Mouse (Mus musculus) testis, postnatal 14 days (tissue): ENCODE data around the gene Rtn4.

ENCODE experiments used
- DNase-seq: peaks from one replicate; pipeline ENCODE4 v3.0.0; 2021; ENCODE audit warnings: low spot score

The Rtn4 gene

DNA sequence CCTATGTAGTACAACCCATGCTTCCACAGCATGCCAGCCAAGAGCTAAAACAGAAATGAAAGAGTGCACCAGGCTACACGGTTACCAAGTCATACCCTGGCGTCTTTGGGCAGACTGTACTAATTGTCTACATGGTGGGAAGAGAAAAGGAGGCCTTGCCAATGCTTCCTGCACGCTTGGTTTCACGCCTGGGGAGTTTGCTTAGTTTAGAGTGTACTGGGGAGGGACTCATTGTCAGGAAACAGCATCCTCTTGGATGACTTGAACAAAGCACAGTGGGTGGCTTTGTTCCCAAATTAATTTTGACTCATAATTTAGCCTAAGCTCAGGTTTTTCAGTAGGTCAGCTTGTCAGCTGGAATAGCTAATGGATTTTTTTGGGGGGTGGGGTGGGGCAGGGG lies 72.3 kb downstream of the Rtn4 start:
- no peak for DNase-seq

DNA sequence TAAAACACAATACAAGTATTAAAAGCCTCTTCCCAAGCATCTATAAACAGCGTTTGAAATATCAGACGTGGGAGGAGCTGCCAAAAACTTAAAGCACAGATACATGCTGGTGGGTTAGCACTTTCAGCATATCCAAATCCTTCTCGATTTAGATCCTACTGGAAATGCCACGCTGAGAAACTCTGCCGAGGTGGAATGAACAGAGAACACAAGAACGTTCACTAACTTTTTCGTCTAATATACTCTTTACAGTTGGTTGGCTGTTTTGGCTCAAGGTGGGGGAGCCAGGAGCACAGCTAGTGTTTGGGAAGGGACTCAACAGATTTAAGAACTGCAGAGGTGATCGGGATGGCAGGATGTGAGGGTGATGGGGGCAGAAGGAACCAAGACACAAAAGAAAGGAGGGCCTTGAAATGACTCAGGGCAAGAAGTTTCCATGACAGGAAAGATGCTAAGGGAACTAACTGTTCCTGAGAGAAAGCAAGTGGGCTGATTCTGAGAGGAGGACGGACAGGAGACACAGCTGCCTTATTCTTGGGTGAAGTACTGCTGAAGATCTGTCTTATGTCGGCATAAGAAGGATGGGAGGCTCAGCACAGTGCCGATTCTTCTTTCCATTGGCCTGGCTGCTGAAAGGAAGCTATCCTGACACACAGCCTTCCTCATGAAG lies 73.7 kb downstream of the Rtn4 start:
- no peak for DNase-seq

DNA sequence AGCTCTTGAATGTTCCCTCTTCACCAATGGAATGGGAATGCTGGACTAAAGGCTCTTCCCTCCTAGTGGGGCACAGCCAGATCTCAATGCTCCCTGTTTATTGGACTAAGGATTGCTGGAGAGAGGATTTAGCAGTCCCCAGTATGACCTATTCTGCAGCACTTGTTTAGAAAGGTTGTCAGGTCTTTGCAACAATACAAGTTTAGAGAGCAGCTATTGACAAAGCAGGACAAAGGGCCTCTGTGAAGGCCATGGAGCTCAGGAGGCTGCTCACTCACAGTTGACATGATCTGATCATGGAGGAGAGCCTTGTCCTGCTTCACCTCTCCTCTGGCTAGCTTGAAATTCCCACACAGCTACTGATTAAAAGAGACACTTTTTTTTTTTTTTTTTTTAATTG lies 75.8 kb downstream of the Rtn4 start:
- no peak for DNase-seq

DNA sequence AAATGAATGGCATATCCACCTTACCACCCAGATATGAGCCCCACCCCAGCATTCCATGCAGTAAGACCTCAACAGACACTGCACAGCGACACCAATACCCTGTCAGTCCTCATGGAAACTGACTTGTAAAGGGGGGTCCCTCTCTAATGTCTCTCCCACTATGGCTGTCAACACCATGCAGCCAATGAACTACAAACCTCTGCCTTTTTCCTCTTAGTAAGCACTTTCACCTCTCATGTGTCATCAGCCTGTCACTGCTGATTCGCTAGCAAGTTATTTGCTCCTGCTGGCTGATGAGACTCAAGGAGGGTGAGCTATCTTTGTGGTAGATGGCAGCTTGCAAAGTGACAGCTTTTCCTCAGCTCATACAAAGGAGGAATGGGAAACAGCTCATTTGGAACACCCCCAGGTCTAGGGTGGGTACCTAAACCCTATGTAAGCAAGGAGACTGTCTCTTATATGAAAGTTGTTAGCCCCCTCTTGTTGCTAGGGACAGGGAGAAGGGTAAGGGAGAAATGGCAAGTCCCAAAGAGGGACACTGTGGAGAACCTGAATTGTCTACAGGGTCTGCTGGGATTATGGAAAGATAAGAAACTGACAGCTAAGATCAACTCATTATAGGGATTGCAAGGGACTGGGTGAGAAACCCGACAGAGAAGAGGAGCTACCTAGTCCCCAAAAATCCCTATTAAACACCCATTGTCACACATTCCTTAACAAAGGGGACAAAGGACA lies 78.1 kb downstream of the Rtn4 start:
- DNase-seq: no peak

DNA sequence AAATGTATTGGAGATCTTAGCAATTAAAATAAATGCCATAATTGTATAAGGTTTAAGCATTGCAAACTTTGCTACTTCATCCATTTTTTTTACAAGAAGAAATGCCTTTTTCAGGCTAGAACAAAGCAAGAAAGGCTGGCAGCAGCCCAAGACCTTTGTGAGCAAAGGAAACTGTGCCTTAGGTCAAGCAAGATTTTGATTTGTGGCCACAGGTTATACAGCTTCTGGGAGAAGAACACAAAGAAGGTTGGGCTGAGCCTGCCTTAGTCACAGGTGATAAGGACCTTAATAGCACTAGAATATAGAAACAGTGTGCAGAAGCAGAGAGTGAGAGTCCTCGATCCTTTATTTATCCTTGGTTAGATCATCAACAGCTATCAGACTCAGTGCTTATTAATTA lies 79.5 kb downstream of the Rtn4 start:
- DNase-seq: no peak

DNA sequence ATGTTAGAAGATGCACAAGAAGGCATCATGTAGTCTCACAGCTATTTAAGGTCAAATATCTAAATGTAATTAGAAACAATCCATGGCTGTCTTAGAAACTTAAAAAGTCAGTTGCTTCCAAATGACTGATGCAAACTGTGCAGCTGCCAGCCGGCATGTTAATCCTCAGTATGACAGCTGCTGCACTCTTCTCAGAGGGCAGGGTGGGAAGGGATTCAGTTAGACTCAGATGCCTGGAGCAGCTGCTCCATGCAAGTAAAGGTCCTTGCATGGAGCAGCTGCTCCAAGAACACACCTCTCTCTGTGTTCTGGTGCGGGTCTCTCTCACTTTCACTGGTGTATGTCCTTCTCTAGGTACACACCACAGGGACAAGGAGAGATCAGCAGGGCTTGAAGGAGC lies 81.5 kb downstream of the Rtn4 start:
- DNase-seq: no peak

DNA sequence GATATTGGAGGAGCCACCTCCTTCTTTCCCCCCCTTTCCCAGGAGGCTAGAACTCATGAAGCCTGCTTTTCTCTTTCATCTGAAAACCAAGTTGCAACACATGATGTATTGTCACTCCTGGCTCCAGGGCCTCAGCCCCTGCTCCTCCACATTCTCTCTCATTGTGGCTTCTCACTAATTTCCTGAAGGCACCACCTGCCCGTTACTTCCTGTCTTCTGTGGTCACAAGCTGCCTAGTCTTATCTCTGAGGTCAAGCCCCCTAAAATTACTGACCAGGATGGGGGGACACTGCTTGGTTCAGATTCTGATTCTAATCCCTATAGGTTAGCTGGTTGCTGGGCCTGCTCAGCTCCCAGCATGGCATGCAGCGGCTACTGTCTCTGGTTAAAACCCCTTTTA lies 82.0 kb downstream of the Rtn4 start:
- no peak for DNase-seq

DNA sequence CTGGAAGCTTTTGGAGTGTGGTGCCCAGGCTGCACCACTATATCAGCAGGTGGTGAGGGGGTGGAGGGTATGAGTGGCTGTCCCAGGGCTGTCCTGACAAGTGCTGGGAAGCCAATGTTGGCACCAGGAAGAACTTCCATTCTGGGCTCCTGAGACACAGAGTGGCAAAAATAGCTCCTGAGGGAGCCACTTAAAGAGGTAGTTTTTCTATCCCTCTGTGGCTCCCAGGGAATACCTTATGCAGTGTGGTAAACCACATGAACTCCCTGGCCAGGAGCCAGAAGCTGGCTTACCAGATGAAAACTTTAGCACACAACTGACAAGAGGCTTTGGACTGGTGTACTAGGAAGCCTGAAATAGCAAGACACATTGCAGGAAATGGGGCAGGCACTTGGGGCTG lies 85.2 kb downstream of the Rtn4 start:
- DNase-seq: no peak

DNA sequence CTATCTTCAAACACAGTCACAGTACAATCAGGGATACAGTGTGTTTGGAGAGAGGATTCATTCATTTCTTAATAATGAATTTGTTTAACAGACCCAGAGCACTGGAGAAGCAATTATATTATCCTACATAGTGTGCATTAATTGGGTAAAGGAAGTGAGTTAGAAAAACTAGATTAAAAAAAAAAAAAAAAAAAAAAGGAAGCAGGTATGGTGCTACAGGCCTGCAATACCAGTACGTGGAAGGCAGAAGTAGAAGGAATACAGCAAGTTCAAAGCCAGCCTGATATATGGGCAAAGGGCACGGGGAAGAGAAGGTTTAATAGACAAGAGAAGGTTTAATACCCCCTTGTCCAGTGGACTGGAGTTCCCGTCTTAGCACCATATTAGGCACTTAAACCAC lies 86.2 kb downstream of the Rtn4 start:
- no peak for DNase-seq

DNA sequence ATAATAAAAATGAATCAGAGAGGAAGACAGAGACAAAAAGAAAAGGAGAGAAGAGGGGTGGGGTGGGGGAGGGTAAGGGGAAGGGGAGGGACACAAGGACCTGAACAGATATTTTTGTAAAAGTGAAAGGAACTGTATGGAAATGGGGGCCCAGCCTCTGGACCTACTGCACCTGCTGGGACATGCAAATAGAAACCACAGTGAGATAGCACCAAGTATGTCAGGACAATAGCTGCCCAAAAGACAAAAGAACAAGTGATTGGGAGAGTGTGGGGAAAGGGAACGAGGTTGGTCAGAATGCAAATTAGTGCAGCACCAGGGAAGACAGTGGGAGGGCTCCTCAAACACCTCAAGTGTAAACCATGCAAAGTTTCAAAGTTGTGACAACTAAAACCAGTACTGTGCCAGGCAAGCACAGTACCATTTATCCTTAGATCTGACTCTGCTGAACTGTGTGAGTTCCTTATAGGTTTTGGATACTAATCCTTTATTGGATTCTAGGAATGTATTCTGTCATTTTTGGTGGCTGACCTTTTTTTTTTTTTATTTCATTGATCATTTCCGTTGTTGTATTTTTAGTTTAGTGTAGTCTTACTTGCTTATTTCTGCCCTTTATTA lies 86.8 kb downstream of the Rtn4 start:
- DNase-seq: no peak

DNA sequence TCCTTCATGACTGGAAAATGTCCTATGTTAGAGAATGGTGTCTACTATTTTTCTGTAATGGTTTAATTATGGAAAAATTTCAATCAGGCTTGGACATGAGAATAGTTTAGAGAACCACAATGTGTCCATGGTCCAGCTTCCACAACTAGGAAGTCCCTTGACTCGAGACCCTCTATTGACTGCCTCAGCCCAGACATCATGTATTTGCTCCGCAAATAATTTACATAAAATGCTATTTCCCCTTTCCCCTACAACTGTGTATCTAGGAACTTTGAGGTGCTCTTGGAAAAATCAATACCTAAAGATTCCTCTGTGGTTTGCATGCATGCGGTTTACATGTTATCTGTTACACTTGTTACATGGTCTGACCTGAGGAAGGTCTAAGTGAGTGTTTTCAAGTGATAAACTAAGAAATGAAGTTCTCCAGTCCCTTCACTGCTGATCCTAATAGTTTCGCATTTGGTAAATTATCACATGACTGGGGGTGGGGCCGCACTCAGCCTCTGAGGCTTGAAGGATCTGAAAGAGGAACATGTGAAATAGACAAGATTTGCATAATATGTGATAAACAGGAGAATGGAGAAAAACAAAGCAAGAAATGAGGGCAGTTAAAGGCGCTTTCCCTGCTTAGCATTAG lies 94.0 kb downstream of the Rtn4 start:
- DNase-seq: no peak

DNA sequence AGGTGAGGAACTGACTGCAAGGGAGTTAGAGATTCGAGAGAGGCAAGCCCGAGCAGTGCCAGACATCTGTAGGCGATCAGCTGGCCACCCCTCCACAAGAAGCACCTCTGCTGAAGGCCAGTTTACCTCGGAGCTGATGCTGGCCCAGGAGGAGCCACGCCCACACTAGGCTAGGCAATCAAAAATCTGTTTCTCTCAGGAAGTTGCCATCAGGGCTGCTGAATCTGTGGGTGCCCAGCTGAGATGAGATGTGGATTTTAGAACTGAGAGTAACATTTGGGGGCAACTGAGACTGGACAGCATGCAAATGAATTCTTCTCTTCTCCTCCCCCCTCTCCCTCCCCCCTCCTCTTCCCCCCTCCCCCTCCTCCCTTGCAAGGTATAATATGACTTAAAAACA lies 94.7 kb downstream of the Rtn4 start:
- DNase-seq: no peak

DNA sequence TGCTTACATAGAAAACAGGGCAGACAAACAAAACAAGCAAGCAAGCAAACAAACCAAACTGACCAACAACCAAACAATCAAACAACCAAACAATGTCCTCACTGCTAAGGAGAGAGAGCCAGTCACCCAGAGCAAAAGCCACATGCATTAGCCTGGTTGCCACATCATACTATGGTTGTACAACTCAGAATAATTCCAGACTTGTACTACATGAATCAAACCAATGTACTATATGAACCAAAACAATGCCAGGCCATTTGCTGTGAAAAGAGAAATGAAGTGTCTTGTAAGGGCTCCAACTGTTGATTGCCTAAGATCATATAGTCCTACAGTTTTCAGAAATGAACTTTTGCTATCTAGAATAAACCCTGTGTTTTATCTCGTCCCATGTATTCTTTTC lies 95.8 kb downstream of the Rtn4 start:
- DNase-seq: no peak

DNA sequence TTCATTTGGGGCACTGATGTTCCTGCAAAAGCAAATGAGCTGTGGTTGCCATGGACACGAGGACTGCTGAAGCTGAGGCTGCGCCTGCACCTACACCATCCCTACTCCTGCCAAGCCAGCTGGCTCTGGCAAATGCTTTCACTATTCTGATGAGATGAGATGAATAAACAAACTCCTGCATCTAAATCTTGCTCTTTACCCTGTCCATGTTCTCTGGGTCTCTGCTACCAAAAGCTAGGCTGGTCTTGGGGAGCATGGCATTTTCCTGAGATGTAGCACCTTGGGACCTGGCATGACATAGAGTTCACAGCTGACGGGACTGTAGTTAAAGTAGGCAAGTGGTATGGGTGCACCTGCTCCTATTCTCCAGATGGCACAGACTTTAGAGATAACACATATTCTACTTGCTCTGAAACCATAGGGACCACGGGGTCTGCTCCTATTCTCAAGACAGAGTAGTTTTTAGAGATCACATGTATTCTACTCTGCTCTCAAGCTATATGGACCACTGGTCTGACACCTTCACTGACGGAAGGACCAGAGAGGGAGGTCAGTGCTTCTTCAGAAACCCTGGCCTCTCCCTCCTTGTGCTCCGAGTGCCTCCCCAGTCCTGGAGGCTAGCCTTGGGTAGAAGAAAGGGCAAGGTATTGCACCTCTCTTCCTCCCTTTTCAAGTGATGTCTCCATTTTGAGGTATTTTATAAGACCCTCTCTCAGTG lies 96.3 kb downstream of the Rtn4 start:
- no peak for DNase-seq

DNA sequence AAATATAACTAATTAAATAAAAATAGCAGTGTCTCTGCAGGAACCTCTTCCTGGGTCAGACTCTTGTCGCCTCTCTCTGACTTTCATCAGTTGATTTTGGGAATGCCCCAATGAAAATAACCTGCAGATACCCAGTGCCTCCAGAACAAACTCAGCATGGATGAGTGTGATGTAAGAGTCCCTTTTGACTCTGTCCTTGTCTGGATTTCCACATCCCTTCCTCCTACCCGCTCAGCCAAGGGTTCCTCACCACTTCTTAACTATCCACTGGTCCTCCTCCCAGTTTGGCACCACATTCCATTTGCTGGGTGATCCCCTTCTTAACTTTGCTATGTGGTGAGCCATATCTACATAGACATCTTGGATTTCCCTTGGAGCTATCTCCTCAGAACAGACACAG lies 98.0 kb downstream of the Rtn4 start:
- no peak for DNase-seq
